Mouse (Mus musculus) forebrain, postnatal 0 days (tissue): ENCODE measurements at regions not wholly inside any gene's neighbourhood (a gene's known extent, or its start where the extent isn't known, plus 50 kb on each side); places are given as distances from the start of the nearest gene placed in this dataset.

Experiments used
- ATAC-seq: fragments of 200-750 bp; cut with Nextera tagmentation; 2 replicates; pipeline ENCODE4 v1.8.0; 2017; ENCODE audit warnings: mild to moderate bottlenecking, moderate library complexity
- DNase-seq: peaks from one replicate; pipeline ENCODE4 v3.0.0-alpha.2; 2015
- H3K27ac ChIP-seq: fragments of 300-500 bp; sonication (generic); 2 replicates; pipeline ENCODE4 v1.5.1; 2014; ENCODE audit warnings: low read depth, mild to moderate bottlenecking, antibody characterized with exemption, low read length, moderate library complexity, mixed read lengths
- H3K27me3 ChIP-seq: fragments of 300-500 bp; sonication (generic); 2 replicates; pipeline ENCODE4 v1.6.1; 2014; ENCODE audit warnings: mild to moderate bottlenecking, low read length, mixed read lengths; ENCODE audit not compliant: insufficient read depth
- H3K36me3 ChIP-seq: fragments of 300-500 bp; sonication (generic); 2 replicates; pipeline ENCODE4 v1.6.1; 2014; ENCODE audit warnings: mild to moderate bottlenecking, moderate library complexity; ENCODE audit not compliant: insufficient read depth
- H3K4me1 ChIP-seq: fragments of 300-500 bp; sonication (generic); 2 replicates; pipeline ENCODE4 v1.6.1; 2014; ENCODE audit warnings: antibody characterized with exemption; ENCODE audit not compliant: insufficient read depth
- H3K4me2 ChIP-seq: fragments of 300-500 bp; sonication (generic); 2 replicates; pipeline ENCODE4 v1.6.1; 2014; ENCODE audit warnings: low read depth, mild to moderate bottlenecking, moderate library complexity
- H3K4me3 ChIP-seq: fragments of 300-500 bp; sonication (generic); 2 replicates; pipeline ENCODE4 v1.5.1; 2014; ENCODE audit warnings: low read depth, low read length, mixed read lengths
- H3K9ac ChIP-seq: fragments of 300-500 bp; sonication (generic); 2 replicates; pipeline ENCODE4 v1.6.1; 2014; ENCODE audit warnings: mild to moderate bottlenecking
- H3K9me3 ChIP-seq: fragments of 300-500 bp; sonication (generic); 2 replicates; pipeline ENCODE4 v1.6.1; 2016; ENCODE audit warnings: low read length
- CTCF ChIP-seq: sonication (generic); IDR thresholded peaks from 2 replicates; pipeline ENCODE4 v1.5.1; 2016; ENCODE audit warnings: antibody characterized with exemption, control low read depth, low read depth
- WGBS: fragments of 180-500 bp; shearing (Covaris S2); extraction: QIAGEN DNeasy Blood & Tissue Kit; methylation state at CpG from one replicate; pipeline ENCODE4 v1.1.7; 2014; 5-methylcytosine and 5-hydroxymethylcytosine counted together

- DNase-seq, result no peak
- WGBS, result 90% methylated on average over 4 of the region's 4 CpGs
- H3K9me3 ChIP-seq, result no peaks in the 10 kb centered on the region
- no peaks in the 10 kb centered on the region for H3K27me3 ChIP-seq
- H3K27ac ChIP-seq, result no peak overlapping the region
- ATAC-seq, result no peak
- TF ChIP-seq CTCF, result no peak
- H3K4me2 ChIP-seq, result no peak overlapping the region
- no peaks in the 10 kb centered on the region for H3K36me3 ChIP-seq
- H3K9ac ChIP-seq, result no peak overlapping the region
- no peaks in the 10 kb centered on the region for H3K4me1 ChIP-seq
- no peak overlapping the region for H3K4me3 ChIP-seq
Measured at GRCm38 (mm10) chr12:64273730-64274129, 200.8 kb downstream of the Fscb start.

DNA sequence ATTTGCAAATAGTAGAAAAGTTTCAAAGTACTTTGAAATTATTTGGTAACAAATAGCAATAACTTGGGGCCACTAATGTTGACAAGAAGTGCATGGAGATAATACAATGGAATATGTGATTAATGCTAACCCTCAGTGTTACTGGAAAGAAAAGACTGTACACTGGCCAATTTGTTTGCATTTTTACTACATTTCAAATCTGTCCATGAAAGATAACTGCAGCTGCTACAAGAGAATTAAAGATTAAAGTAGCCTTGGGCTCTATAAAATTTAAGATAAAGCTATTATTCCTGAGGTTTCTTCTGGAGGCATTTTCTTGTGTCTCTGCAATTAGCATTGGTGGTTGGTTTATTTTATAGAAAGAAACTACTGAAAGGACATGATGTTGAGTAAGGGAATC lies 208.4 kb downstream of the Fscb start:
- no peak for ATAC-seq
- Histone ChIP-seq H3K36me3 (no peaks in the 10 kb centered on the region), H3K4me3 (no peak overlapping the region), H3K9me3 (no peaks in the 10 kb centered on the region), H3K9ac (no peak overlapping the region), H3K4me2 (no peak overlapping the region), H3K27me3 (no peaks in the 10 kb centered on the region), H3K27ac (no peak overlapping the region), H3K4me1 (no peaks in the 10 kb centered on the region)
- no peak for DNase-seq
- TF ChIP-seq CTCF, result no peak

DNA sequence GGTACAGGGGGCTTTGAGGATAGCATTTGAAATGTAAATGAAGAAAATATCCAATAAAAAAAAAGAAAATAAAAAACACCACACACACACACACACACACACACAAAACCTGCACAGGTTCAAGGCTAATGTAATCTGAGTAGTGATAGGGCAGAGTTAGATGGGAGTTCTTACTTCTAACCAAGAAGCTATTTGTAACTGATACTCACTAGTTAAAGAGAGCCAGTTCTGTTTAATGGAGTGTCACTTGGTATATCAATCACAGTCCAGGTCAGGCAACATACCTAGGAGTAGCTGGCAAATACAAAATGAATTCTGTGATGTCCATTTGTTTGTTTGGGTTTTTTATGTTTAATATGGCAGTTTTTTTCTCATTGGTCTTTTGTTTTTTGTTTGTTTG lies 219.5 kb downstream of the Fscb start:
- Histone ChIP-seq H3K4me2 (no peak overlapping the region), H3K4me3 (no peak overlapping the region), H3K36me3 (no peaks in the 10 kb centered on the region), H3K9me3 (no peaks in the 10 kb centered on the region), H3K9ac (no peak overlapping the region), H3K27me3 (no peaks in the 10 kb centered on the region), H3K27ac (no peak overlapping the region), H3K4me1 (no peaks in the 10 kb centered on the region)
- DNase-seq (no peak), ATAC-seq (no peak)
- TF ChIP-seq CTCF, result no peak

GRCm38 (mm10) chr12:64249974-64250373 lies 224.5 kb downstream of the Fscb start:
- no peak for DNase-seq
- 84% methylated on average over 2 of the region's 2 CpGs for WGBS

DNA sequence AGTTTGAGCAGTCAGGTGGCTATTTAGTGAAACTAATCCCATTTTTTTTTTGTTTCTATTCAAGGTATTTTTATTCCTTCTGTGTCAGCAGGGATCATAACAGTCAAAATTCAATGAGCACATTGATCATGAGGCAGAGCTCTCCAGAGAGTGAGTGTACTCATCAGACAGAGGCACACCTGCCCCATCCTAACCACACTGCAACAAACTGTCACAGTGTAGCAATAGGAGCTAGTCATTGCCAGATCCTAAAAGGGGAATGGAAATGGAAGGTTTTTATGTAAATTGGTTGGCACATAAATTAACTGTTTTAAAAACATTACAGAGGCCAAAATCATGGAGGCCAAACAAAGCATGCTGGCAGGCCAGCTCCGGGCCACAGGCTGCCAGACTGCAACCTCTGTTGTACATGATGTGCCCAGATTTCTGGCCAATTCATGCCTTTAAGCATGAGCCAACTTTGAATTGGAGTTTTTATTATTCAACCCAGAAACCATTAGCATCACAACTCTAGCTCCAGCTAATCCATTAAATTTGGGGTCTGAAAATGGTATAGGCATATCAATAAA lies 244.9 kb downstream of the Fscb start:
- H3K27me3 ChIP-seq, result no peaks in the 10 kb centered on the region
- DNase-seq, result peak; percentile 51
- no peak overlapping the region for H3K4me3 ChIP-seq
- peak; percentile 81; the same call in 1 of the 2 replicates for ATAC-seq
- no peaks in the 10 kb centered on the region for H3K36me3 ChIP-seq
- TF ChIP-seq CTCF, result no peak
- H3K4me1 ChIP-seq, result no peaks in the 10 kb centered on the region
- H3K9ac ChIP-seq, result no peak overlapping the region
- no peak overlapping the region for H3K4me2 ChIP-seq
- WGBS, result 31% methylated on average over 1 of the region's 1 CpGs
- no peak overlapping the region for H3K27ac ChIP-seq
- no peaks in the 10 kb centered on the region for H3K9me3 ChIP-seq

More at GRCm38 (mm10) chr12:64249974-64250373, 224.5 kb downstream of the Fscb start:
- no peak for ATAC-seq
- Histone ChIP-seq H3K9ac (no peak overlapping the region), H3K4me1 (no peaks in the 10 kb centered on the region), H3K27ac (no peak overlapping the region), H3K36me3 (no peaks in the 10 kb centered on the region), H3K9me3 (no peaks in the 10 kb centered on the region), H3K4me3 (no peak overlapping the region), H3K4me2 (no peak overlapping the region), H3K27me3 (no peaks in the 10 kb centered on the region)
- TF ChIP-seq CTCF, result no peak

DNA sequence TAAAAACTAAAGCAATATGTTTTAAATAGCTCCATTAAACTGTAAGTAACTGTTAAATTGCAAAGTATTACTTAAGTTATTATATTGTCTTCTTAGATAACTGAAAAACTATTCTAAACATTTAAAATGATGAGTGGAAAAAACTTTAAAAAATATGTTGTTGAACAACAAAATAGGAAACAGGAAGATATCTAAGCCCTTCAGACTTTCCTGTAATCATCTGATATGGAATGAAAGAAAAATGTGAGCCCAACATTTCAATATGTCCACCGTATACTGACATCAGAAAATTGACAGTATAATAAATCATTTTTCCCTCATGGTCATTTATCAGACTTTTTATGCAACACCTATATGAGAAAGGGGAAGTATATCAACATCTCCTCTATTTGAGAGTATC lies 258.1 kb downstream of the Fscb start:
- no peak for DNase-seq
- H3K27me3 ChIP-seq, result no peaks in the 10 kb centered on the region
- H3K4me2 ChIP-seq, result no peak overlapping the region
- no peaks in the 10 kb centered on the region for H3K9me3 ChIP-seq
- H3K9ac ChIP-seq, result no peak overlapping the region
- no peak for ATAC-seq
- no peaks in the 10 kb centered on the region for H3K36me3 ChIP-seq
- no peak overlapping the region for H3K4me3 ChIP-seq
- H3K4me1 ChIP-seq, result no peaks in the 10 kb centered on the region
- H3K27ac ChIP-seq, result no peak overlapping the region
- 95% methylated on average over 1 of the region's 1 CpGs for WGBS
- TF ChIP-seq CTCF, result no peak

DNA sequence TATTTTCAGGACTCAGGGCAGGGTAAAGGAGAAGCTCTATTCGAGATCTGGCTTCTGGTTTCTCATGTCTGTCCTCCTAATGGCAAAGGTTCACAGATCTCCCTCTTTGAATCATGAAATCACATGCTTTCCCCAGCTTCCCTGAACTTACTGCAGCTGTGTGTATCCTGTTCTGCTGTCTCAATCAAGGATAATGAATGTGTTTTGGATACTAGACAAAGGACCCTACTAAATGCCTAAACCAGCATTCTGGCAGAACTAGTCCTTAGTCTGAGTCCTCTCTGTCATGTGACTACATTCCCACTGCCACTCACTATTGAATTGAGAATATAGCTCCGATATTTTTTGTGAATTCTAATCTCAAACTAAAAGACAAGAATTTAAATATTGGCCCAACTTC lies 276.1 kb downstream of the Fscb start:
- WGBS, result 42% methylated on average over 2 of the region's 2 CpGs
- DNase-seq (peak; percentile 5), ATAC-seq (peak; percentile 71)
- Histone ChIP-seq H3K4me1 (no peaks in the 10 kb centered on the region), H3K9ac (no peak overlapping the region), H3K9me3 (no peaks in the 10 kb centered on the region), H3K27me3 (no peaks in the 10 kb centered on the region), H3K27ac (no peak overlapping the region), H3K36me3 (no peaks in the 10 kb centered on the region), H3K4me2 (no peak overlapping the region), H3K4me3 (no peak overlapping the region)
- no peak for TF ChIP-seq CTCF
